Mouse (Mus musculus) neural tube, embryonic 11.5 days (tissue): ENCODE data around the gene Focad. TPM values are rescaled to one million over a fixed set of nuclear protein-coding genes. Genes with fewer than 3 reads are reported as not detected.

Experiments used
- ATAC-seq: fragments of 200-750 bp; cut with Nextera tagmentation; 2 replicates; pipeline ENCODE4 v1.8.0; 2017; ENCODE audit warnings: moderate number of reproducible peaks, mild to moderate bottlenecking, moderate TSS enrichment, moderate library complexity; ENCODE audit not compliant: insufficient read depth, low FRiP score, low TSS enrichment
- DNase-seq: peaks from one replicate; pipeline ENCODE4 v3.0.0-alpha.2; 2015; ENCODE audit warnings: low spot score
- H3K27ac ChIP-seq: fragments of 300-500 bp; sonication (generic); 2 replicates; pipeline ENCODE4 v1.5.1; 2014; ENCODE audit warnings: low read depth, mild to moderate bottlenecking, low read length
- H3K27me3 ChIP-seq: fragments of 300-500 bp; sonication (generic); 2 replicates; pipeline ENCODE4 v1.6.1; 2014; ENCODE audit warnings: mild to moderate bottlenecking, low read length, mixed read lengths; ENCODE audit not compliant: control insufficient read depth, insufficient read depth
- H3K36me3 ChIP-seq: fragments of 300-500 bp; sonication (generic); 2 replicates; pipeline ENCODE4 v1.6.1; 2014; ENCODE audit warnings: mild to moderate bottlenecking, low read length, moderate library complexity, mixed read lengths; ENCODE audit not compliant: control insufficient read depth, insufficient read depth
- H3K4me1 ChIP-seq: fragments of 300-500 bp; sonication (generic); 2 replicates; pipeline ENCODE4 v1.6.1; 2014; ENCODE audit warnings: low read length, mixed read lengths; ENCODE audit not compliant: control insufficient read depth, insufficient read depth
- H3K4me2 ChIP-seq: fragments of 300-500 bp; sonication (generic); 2 replicates; pipeline ENCODE4 v1.6.1; 2014; ENCODE audit warnings: low read depth, mild to moderate bottlenecking, moderate library complexity
- H3K4me3 ChIP-seq: fragments of 300-500 bp; sonication (generic); 2 replicates; pipeline ENCODE4 v1.5.1; 2014; ENCODE audit warnings: low read depth, low read length
- H3K9ac ChIP-seq: fragments of 300-500 bp; sonication (generic); 2 replicates; pipeline ENCODE4 v1.6.1; 2014; ENCODE audit warnings: mild to moderate bottlenecking, low read length
- H3K9me3 ChIP-seq: fragments of 300-500 bp; sonication (generic); 2 replicates; pipeline ENCODE4 v1.6.1; 2016; ENCODE audit warnings: low read length; ENCODE audit not compliant: control insufficient read depth
- WGBS: fragments of 180-500 bp; shearing (Covaris S2); extraction: QIAGEN DNeasy Blood & Tissue Kit; methylation state at CpG from one replicate; pipeline ENCODE4 v1.1.7; 2014; 5-methylcytosine and 5-hydroxymethylcytosine counted together
- polyA plus RNA-seq: library from polyadenylated mRNA; unstranded; fragments of >200 nt; fragmentation: Nextera tagmentation; extraction: Ambion mirVana; gene quantifications from 2 replicates; pipeline ENCODE4 v1.2.1, GENCODE M21; 2014

The Focad gene
- polyA plus RNA-seq, 1 experiment from 2014 or later = 18.8 TPM

DNA sequence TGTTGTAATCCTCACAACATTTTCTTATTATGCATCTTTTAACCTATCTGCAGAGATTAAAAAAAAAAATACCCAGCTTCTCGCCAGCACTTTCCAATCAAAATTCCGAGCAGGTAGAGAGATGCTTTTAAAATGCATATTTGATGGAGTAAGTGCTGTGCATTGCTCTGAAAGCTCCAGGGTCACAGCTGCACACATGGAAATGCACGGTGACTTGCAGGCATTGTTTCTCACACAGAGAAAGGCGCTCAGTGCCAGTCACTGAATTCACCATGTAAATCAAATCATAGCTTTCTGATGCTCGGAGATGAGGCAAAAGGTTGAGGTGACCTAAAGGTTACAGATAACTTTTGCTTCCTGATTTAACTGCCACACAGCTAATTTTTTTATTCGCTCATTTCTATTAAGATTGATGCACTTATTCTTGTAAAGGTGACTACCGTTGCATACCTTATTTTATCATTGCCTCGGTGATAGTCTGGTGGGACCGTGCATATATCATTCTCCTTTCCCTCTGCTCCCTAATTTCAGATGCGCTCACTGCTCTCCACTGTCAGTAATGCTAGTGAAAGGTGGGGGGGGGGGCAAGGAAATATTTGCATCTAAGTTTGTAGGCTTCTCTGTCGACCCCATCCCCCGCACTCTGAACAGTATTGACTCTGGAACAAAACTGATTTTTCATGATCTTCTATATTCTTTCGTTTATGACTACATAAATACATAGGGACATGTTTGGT lies 69.2 kb downstream of the Focad start:
- Histone ChIP-seq H3K4me1 (no peaks in the 10 kb centered on the region; the same call in 1 of the 2 replicates), H3K36me3 (no peaks in the 10 kb centered on the region), H3K4me3 (no peak overlapping the region), H3K4me2 (no peak overlapping the region), H3K27me3 (no peaks in the 10 kb centered on the region), H3K9me3 (no peaks in the 10 kb centered on the region), H3K9ac (no peak overlapping the region), H3K27ac (no peak overlapping the region)
- DNase-seq = no peak
- ATAC-seq = peak; percentile 50
- 63% methylated on average over 13 of the region's 13 CpGs for WGBS

DNA sequence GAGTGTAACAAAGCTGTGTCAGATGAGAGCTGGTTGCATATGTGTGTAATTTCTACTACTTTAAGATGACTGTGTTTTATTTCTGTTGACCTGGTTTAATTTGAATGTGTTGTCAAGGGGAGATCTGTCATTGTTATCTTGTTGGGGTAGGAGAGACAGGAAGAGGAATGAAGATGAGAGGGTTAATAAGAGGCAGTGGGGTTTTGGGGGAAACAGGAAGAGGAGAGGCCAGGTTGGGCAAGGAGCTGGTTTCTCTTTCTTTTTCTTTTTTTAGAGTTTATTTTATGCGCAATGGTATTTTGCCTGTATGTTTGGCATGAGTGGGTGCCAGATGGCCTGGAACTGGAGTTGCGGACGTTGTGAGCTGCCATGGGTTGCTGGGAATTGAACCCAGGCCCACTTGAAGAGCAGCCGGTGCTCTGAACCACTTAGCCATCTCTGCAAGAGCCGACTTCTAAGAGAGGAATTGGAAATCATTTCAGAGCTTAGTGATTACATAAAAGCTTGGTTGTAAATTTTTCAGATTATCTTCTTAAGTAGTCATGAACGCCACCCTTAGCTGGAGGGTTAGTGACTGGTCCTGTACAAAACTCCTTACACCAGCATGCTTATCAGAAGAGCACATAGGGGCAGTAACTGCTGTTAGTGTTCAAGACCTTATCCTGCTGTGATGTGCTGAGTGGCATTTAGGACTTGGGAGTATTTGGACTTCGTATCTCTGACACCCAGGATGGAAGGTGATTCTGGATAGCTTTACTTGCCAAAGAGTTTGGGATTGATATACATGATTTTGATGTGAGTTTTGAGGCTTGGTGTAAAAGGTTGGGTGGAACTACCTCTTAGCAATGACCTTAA lies 72.8 kb downstream of the Focad start:
- Histone ChIP-seq H3K27me3 (no peaks in the 10 kb centered on the region), H3K4me1 (no peaks in the 10 kb centered on the region; the same call in 1 of the 2 replicates), H3K27ac (no peak overlapping the region), H3K9ac (no peak overlapping the region), H3K4me2 (no peak overlapping the region), H3K4me3 (no peak overlapping the region), H3K36me3 (no peaks in the 10 kb centered on the region), H3K9me3 (no peaks in the 10 kb centered on the region)
- DNase-seq (no peak), ATAC-seq (no peak)
- 90% methylated on average over 7 of the region's 7 CpGs for WGBS

DNA sequence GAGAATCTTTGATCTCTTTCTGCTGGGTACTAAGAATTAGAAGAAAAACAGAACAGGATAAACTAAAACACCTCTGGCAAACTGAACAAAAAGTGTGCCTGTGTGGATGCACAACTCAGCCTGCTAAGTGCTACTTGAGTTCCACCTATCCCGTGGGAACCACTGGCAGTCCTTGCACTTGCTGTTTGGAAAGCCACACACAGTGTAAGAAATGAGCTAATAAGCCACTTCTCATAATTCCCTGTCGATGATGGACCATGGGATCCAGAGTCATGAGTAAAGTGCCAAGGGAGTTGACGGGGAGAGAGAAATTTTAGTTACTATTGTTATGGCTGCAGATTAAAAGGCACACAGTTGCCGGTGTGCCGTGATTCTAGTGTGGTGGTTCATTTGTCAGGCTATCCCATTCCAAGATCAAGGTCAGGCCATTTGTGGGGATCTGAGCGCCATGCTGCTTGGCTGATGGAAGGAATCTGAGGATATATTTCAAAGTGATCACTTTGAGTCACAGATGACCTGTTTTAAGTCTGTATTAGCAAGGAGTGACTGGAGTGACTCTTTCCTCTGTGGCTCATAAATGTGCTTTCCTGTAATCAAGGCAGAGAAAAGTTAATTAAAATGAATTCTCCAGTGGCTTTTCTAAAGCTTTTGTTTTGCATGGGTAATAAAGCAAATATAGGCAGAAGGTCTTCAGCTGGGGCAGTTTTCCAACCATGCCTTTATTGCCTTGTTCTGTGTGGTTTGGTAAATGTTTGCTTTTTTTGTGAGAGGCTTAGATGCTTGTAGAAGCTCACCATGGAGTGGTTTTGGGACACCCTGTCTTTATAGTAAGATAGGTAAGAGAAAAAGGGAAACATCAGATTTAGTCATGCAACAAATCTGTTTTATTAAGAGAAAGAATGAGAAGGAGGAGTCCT lies 80.9 kb downstream of the Focad start:
- no peak for DNase-seq
- WGBS = 77% methylated on average over 6 of the region's 6 CpGs
- ATAC-seq = no peak

DNA sequence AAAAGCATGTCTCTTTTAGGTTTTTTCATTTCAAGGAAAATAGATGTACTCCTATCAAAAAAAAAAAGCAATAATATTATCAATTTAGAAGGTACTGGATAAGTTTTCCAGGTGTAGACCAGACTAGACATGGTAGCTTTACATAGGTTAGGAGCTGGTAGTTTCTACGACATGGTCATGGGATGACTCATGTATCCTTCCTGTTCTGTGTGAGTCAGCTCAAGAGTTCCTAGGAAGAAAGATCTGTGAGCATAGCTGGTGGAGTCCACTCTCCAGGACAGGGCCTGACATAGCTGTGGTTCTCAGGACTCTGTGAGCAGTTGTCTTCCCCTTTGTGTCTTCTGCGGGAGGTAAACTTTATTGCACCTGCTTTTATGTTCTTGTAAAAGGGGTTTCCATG lies 84.9 kb downstream of the Focad start:
- no peak overlapping the region for H3K4me3 ChIP-seq
- 66% methylated on average over 2 of the region's 2 CpGs for WGBS

More for the DNA sequence above, 80.9 kb downstream of the Focad start:
- H3K4me2 ChIP-seq = no peak overlapping the region
- H3K27me3 ChIP-seq = no peaks in the 10 kb centered on the region
- no peak overlapping the region for H3K9ac ChIP-seq
- no peak overlapping the region for H3K27ac ChIP-seq
- no peak overlapping the region for H3K4me3 ChIP-seq
- no peaks in the 10 kb centered on the region for H3K36me3 ChIP-seq
- H3K4me1 ChIP-seq = no peaks in the 10 kb centered on the region
- H3K9me3 ChIP-seq = no peaks in the 10 kb centered on the region

DNA sequence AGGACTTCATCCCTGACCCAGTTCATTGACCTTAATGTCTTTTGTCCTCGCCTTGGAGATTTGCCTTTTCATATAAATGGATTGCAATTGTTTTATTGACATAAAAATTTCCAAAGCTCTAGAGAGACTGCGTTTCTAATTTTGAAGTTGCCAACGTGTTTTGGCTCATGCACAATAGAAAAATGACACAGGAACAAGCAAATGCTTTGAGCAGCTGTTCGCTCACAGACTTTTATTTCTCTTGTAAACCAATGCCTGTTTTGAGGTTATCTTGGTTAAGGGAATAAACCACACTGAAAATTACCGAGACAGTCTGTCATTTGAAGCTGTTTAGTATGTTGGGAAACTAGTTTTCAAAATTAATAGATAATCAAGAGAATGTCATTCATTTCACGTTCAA lies 89.9 kb downstream of the Focad start:
- Histone ChIP-seq H3K4me2 (no peak overlapping the region), H3K27me3 (no peaks in the 10 kb centered on the region), H3K9me3 (no peaks in the 10 kb centered on the region), H3K4me3 (no peak overlapping the region), H3K4me1 (no peaks in the 10 kb centered on the region), H3K27ac (no peak overlapping the region), H3K36me3 (no peaks in the 10 kb centered on the region), H3K9ac (no peak overlapping the region)
- 74% methylated on average over 6 of the region's 6 CpGs for WGBS
- no peak for DNase-seq
- no peak for ATAC-seq

More for the DNA sequence above, 84.9 kb downstream of the Focad start:
- Histone ChIP-seq H3K27ac (no peak overlapping the region), H3K4me2 (no peak overlapping the region), H3K4me1 (no peaks in the 10 kb centered on the region), H3K9me3 (no peaks in the 10 kb centered on the region), H3K27me3 (no peaks in the 10 kb centered on the region), H3K9ac (no peak overlapping the region), H3K36me3 (no peaks in the 10 kb centered on the region)
- no peak for ATAC-seq
- no peak for DNase-seq

DNA sequence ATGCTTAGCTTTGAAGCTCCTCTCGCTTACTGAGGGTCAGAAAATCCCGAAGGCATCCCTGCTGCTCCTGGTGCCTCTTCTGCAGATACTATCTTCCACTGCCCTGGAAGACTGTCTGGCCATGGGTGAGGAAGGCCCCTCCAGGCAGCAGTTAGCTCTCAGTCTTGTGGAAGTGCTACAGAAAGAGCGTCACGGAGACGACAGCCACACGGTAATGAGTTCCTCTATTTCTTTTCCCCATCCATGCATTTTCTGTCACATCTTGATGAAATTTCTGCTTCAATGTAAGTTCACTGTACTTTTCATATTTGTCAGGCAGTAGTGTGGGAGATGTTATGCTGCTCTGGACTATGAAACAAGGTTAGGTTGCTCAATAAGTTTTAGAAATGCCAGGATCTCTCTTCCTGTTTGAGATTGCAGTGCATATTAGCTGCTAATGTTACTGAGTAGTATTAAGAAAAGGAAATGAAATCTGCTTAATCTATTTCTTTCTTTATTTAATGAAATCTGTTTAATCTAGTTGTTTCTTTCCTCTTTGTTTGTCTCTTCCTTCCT lies 91.5 kb downstream of the Focad start:
- Histone ChIP-seq H3K27ac (no peak overlapping the region), H3K4me2 (no peak overlapping the region), H3K4me3 (no peak overlapping the region), H3K36me3 (no peaks in the 10 kb centered on the region), H3K27me3 (no peaks in the 10 kb centered on the region), H3K9me3 (no peaks in the 10 kb centered on the region), H3K9ac (no peak overlapping the region), H3K4me1 (no peaks in the 10 kb centered on the region)
- ATAC-seq (no peak), DNase-seq (no peak)
- 73% methylated on average over 6 of the region's 6 CpGs for WGBS

DNA sequence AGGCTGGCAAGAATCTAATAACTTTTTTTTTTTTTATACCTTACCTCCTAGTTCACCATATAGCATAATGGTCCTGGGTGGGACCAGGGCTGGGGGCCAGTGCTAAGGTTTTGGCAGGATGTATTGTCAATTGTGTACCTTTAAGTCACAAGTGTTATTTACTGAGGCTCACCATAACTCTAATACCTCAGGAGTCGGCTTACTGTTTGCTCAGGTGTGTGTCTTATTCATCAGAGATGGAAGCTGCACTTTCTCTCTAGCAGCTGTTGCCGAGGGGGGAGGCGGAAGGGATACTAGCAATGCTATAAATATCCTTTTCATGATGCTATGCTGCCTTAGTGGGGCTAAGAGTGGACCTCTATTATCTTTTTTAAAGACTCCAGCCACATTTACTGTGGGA lies 93.2 kb downstream of the Focad start:
- ATAC-seq = no peak
- H3K4me3 ChIP-seq = no peak overlapping the region
- H3K27ac ChIP-seq = no peak overlapping the region
- H3K9me3 ChIP-seq = no peaks in the 10 kb centered on the region
- H3K9ac ChIP-seq = no peak overlapping the region
- no peak overlapping the region for H3K4me2 ChIP-seq
- no peak for DNase-seq
- no peaks in the 10 kb centered on the region for H3K4me1 ChIP-seq
- H3K27me3 ChIP-seq = no peaks in the 10 kb centered on the region
- 55% methylated on average over 3 of the region's 3 CpGs for WGBS
- H3K36me3 ChIP-seq = no peaks in the 10 kb centered on the region

DNA sequence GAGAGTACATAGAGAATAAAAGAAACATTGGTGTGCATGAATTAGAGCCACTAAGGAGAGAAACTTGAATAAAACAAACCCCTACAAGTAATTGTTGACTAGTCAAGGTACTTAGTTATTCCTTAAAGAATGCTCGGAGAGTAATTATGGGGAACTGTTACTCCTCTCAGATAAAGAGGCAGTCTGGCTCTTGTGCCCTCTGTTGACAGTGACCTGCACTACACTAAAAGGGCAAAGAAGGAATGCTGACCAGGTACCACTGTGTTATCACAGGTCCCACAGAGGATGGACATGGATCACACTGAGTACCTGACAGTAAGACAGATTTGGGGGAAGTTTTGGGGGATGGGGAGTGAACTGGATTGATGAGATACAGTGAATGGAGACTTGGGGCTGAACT lies 95.1 kb downstream of the Focad start:
- DNase-seq (no peak), ATAC-seq (no peak)
- H3K4me1 ChIP-seq = no peaks in the 10 kb centered on the region
- H3K27me3 ChIP-seq = no peaks in the 10 kb centered on the region
- 87% methylated on average over 1 of the region's 1 CpGs for WGBS
- no peak overlapping the region for H3K4me2 ChIP-seq
- no peak overlapping the region for H3K27ac ChIP-seq
- H3K9me3 ChIP-seq = no peaks in the 10 kb centered on the region
- H3K4me3 ChIP-seq = no peak overlapping the region
- no peak overlapping the region for H3K9ac ChIP-seq
- no peaks in the 10 kb centered on the region for H3K36me3 ChIP-seq
